Mouse (Mus musculus) limb, embryonic 15.5 days (tissue): ENCODE results near the gene Clstn2. TPM values are rescaled to one million over a fixed set of nuclear protein-coding genes. Genes with fewer than 3 reads are reported as not detected.

Source experiments
- ATAC-seq: fragments of 200-750 bp; cut with Nextera tagmentation; 2 replicates; pipeline ENCODE4 v1.8.0; 2017; ENCODE audit warnings: low read depth, moderate TSS enrichment; ENCODE audit not compliant: insufficient number of reproducible peaks, low FRiP score, low TSS enrichment
- H3K27ac ChIP-seq: fragments of 300-500 bp; sonication (generic); 2 replicates; pipeline ENCODE4 v1.5.1; 2015; ENCODE audit warnings: moderate library complexity, mild to moderate bottlenecking, inconsistent platforms
- H3K27me3 ChIP-seq: fragments of 300-500 bp; sonication (generic); 2 replicates; pipeline ENCODE4 v1.6.1; 2015; ENCODE audit warnings: inconsistent platforms
- H3K36me3 ChIP-seq: fragments of 300-500 bp; sonication (generic); 2 replicates; pipeline ENCODE4 v1.6.1; 2015; ENCODE audit warnings: inconsistent platforms
- H3K4me1 ChIP-seq: fragments of 300-500 bp; sonication (generic); 2 replicates; pipeline ENCODE4 v1.6.1; 2015; ENCODE audit warnings: inconsistent platforms
- H3K4me2 ChIP-seq: fragments of 300-500 bp; sonication (generic); 2 replicates; pipeline ENCODE4 v1.6.1; 2015; ENCODE audit warnings: mild to moderate bottlenecking, inconsistent platforms
- H3K4me3 ChIP-seq: fragments of 300-500 bp; sonication (generic); 2 replicates; pipeline ENCODE4 v1.5.1; 2015; ENCODE audit warnings: mild to moderate bottlenecking, inconsistent platforms
- H3K9ac ChIP-seq: fragments of 300-500 bp; sonication (generic); 2 replicates; pipeline ENCODE4 v1.6.1; 2015; ENCODE audit warnings: inconsistent platforms
- H3K9me3 ChIP-seq: fragments of 300-500 bp; sonication (generic); 2 replicates; pipeline ENCODE4 v1.6.1; 2016; ENCODE audit warnings: inconsistent platforms
- WGBS: fragments of 180-500 bp; shearing (Covaris S2); methylation state at CpG from one replicate; pipeline ENCODE4 v1.1.7; 2015; 5-methylcytosine and 5-hydroxymethylcytosine counted together
- polyA plus RNA-seq: library from polyadenylated mRNA; unstranded; fragments of >200 nt; fragmentation: Nextera tagmentation; extraction: Ambion mirVana; gene quantifications from 2 replicates; pipeline ENCODE4 v1.2.1, GENCODE M21; 2015

Gene Clstn2
- polyA plus RNA-seq, 1 experiment from 2014 or later, result 1.9 TPM

DNA sequence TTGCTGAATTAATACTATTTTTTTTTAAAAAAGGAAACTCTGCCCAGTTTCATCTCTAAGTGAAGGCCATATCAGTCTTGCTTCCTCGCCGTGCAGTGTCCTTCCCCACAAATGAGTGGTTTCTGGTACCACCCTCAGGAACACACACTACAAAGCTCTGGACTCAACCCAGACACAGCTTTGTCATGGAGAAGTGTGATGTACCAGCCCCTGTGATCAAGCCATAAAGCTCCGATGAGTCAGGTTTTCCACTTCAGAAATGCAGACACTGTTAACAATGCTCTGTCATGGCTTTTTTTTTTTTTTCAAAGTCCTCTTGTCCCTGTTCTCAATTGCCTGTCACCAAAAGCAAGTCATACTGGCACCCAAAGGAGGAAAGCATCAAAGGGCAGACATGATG is 507.4 kb downstream of the Clstn2 start:
- Histone ChIP-seq H3K4me1 (no peaks in the 10 kb centered on the region), H3K4me2 (no peak overlapping the region), H3K9ac (no peak overlapping the region), H3K27me3 (no peaks in the 10 kb centered on the region), H3K9me3 (no peaks in the 10 kb centered on the region), H3K36me3 (no peaks in the 10 kb centered on the region), H3K4me3 (no peak overlapping the region), H3K27ac (no peak overlapping the region)
- no peak for ATAC-seq
- 82% methylated on average over 3 of the region's 3 CpGs for WGBS

DNA sequence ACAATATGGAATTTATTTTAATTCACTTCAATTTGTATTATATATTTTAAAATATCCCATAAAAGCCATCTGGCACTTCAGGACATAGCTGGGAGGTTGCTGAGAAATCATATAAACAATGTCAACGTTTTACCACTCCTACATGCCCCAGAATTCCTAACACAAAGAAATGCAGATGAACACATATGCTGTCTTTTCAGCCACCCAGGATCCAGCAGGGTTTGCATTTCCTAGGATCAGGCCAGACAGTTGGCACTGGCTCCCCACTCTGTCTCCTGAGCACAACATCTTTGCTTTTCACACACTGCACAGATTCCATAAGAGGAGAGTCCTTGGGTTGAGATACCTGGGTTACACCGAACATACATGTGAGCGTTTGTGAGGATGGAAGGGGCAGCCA is 508.1 kb downstream of the Clstn2 start:
- H3K27me3 ChIP-seq, result no peaks in the 10 kb centered on the region
- no peaks in the 10 kb centered on the region for H3K9me3 ChIP-seq
- no peak overlapping the region for H3K4me3 ChIP-seq
- 68% methylated on average over 3 of the region's 3 CpGs for WGBS
- no peak overlapping the region for H3K4me2 ChIP-seq
- ATAC-seq, result no peak
- H3K36me3 ChIP-seq, result no peaks in the 10 kb centered on the region
- H3K9ac ChIP-seq, result no peak overlapping the region
- H3K27ac ChIP-seq, result no peak overlapping the region
- no peaks in the 10 kb centered on the region for H3K4me1 ChIP-seq

DNA sequence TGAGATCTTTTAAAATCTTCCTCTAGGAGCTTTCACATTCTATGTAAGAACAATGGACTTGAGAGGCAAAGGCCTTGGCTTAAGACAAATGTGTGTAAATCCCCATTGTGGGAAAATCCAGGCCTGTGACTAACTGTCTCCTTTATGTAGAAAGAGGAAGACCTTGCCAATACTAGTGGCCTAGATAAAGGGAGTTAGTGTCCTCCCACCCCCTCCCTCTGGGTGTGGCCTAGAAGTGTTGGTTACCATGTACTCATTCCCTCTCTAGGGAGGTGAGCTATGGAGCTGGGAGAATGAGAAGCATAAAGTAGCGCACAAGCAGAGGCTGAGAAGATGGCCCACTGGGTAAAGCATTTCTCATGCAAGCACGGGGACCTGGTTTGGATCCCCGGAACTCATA is 512.2 kb downstream of the Clstn2 start:
- H3K4me1 ChIP-seq, result no peaks in the 10 kb centered on the region
- H3K9ac ChIP-seq, result no peak overlapping the region
- H3K36me3 ChIP-seq, result no peaks in the 10 kb centered on the region
- no peak overlapping the region for H3K4me2 ChIP-seq
- no peak overlapping the region for H3K27ac ChIP-seq
- no peak overlapping the region for H3K4me3 ChIP-seq
- no peak for ATAC-seq
- H3K9me3 ChIP-seq, result no peaks in the 10 kb centered on the region
- 92% methylated on average over 3 of the region's 3 CpGs for WGBS
- no peaks in the 10 kb centered on the region for H3K27me3 ChIP-seq

DNA sequence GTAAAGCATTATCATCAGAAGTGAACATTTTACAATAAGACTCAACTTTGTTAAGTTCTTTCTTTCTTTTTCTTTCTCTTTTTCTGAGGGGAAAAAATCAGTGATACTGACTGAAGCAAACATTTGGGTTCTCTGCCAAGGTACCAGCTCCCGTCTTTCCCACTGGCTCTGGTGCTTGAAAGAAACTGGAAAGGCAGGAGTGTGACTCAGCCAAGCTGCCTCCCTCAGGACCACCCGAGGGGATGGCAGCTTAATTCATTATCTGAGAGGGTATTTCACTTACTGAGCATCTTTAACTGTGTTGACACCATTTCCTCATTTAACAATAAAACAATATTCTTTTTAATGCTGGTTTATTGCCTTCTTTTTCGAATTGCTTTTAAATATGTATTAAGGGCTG is 516.0 kb downstream of the Clstn2 start:
- H3K36me3 ChIP-seq, result no peaks in the 10 kb centered on the region
- H3K4me2 ChIP-seq, result no peak overlapping the region
- 53% methylated on average over 3 of the region's 3 CpGs for WGBS
- H3K4me3 ChIP-seq, result no peak overlapping the region
- ATAC-seq, result no peak
- H3K27me3 ChIP-seq, result no peaks in the 10 kb centered on the region
- no peak overlapping the region for H3K9ac ChIP-seq
- no peaks in the 10 kb centered on the region for H3K4me1 ChIP-seq
- H3K27ac ChIP-seq, result no peak overlapping the region
- H3K9me3 ChIP-seq, result no peaks in the 10 kb centered on the region

DNA sequence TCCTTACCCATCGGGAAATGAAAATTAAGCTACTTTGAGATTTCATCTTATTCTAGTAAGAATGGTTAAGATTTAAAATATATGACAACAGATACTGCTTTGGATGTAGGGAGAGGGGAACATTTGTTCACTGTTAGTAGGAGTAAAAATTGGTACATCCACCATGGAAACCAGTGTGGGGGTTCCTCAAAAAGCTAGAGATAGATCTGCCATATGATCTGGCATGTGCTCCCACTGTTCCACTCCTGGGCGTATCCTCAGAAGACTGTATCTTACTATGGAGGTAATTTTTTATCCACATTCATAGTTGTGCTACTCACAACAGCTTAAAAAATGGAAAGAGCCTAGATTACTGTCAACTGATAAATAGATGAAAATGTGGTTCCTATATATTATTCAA is 518.3 kb downstream of the Clstn2 start:
- WGBS, result 94% methylated on average over 2 of the region's 2 CpGs
- Histone ChIP-seq H3K9ac (no peak overlapping the region), H3K9me3 (no peaks in the 10 kb centered on the region), H3K36me3 (no peaks in the 10 kb centered on the region), H3K4me2 (no peak overlapping the region), H3K27me3 (no peaks in the 10 kb centered on the region), H3K4me3 (no peak overlapping the region), H3K27ac (no peak overlapping the region), H3K4me1 (no peaks in the 10 kb centered on the region)
- no peak for ATAC-seq

DNA sequence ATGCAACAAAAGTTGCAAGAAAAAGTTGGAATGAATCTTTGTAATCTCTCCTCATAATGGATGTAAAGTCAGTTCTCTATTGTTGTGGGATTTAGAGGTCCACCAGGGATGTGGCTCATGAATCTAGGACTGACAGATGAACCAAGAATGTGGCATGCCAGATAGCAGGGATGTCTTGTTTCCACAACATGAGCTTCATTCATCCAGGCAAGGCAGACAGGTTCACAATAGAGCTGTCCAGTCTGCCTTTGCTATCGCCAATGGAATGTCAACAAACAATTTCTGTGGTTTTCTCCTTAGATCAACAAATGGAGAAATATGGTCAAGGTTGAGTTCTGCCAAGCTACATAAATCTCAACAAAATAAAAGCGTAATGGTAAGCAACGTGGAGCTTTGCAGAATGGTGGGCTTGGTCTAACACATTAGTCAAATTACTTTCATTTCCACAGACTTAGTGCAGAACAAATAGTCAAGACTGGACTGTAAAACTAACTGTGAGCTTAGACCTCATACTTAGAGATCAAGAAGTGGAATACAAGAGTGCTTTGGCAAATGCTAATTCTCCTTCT is 520.6 kb downstream of the Clstn2 start:
- Histone ChIP-seq H3K9me3 (no peaks in the 10 kb centered on the region), H3K4me1 (no peaks in the 10 kb centered on the region), H3K36me3 (no peaks in the 10 kb centered on the region), H3K4me3 (no peak overlapping the region), H3K9ac (no peak overlapping the region), H3K27ac (no peak overlapping the region), H3K4me2 (no peak overlapping the region), H3K27me3 (no peaks in the 10 kb centered on the region)
- 84% methylated on average over 3 of the region's 3 CpGs for whole genome bisulfite sequencing
- no peak for ATAC-seq

DNA sequence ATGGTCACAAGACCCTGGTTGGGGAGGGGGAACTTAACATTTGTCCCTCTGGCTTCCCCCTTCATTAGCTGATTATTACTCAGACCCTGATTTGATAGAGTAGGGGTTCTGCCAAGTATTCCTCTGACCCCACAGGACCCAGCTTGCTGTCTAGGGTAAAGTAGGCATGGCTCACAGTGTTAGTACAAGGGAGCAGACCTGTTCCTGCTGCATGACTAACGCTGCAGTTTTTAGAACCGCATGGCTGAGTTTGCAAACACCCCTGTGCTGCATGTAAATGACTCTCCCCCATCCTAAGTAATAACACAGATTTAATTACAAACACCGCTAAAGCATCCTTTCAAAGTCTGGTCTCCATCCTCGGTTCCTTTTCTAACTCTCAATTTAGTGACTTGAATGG is 531.6 kb downstream of the Clstn2 start:
- ATAC-seq, result no peak
- Histone ChIP-seq H3K36me3 (no peaks in the 10 kb centered on the region), H3K4me3 (no peak overlapping the region), H3K9me3 (no peaks in the 10 kb centered on the region), H3K27me3 (no peaks in the 10 kb centered on the region), H3K4me2 (no peak overlapping the region), H3K27ac (no peak overlapping the region), H3K9ac (no peak overlapping the region), H3K4me1 (no peaks in the 10 kb centered on the region)
- WGBS, result 57% methylated on average over 4 of the region's 4 CpGs

DNA sequence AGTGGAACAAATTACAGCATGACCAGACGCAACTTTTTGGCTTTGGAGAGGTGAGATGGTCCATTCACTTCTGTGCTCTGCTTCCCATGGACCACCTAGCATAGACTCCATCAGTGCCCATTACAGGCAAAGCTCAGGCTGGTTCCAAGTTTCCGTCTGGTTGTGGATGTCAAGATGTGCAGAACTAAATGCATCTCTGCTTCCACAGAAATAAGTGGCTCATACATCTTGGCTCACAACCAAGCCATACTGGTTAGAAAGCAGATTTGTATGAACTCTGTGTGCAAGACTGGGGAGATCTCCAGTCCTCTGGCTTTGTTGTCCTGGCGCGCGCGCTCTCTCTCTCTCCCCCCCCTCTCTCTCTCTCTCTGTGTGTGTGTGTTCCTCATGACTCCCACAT is 537.9 kb downstream of the Clstn2 start:
- Histone ChIP-seq H3K4me2 (no peak overlapping the region), H3K4me3 (no peak overlapping the region), H3K4me1 (0 out of 2 replicates have a peak, but pooled peaks cover 4% of the 10 kb centered on the region), H3K27ac (no peak overlapping the region), H3K9ac (no peak overlapping the region), H3K36me3 (no peaks in the 10 kb centered on the region), H3K9me3 (no peaks in the 10 kb centered on the region), H3K27me3 (no peaks in the 10 kb centered on the region)
- ATAC-seq, result no peak
- WGBS, result 89% methylated on average over 6 of the region's 6 CpGs

DNA sequence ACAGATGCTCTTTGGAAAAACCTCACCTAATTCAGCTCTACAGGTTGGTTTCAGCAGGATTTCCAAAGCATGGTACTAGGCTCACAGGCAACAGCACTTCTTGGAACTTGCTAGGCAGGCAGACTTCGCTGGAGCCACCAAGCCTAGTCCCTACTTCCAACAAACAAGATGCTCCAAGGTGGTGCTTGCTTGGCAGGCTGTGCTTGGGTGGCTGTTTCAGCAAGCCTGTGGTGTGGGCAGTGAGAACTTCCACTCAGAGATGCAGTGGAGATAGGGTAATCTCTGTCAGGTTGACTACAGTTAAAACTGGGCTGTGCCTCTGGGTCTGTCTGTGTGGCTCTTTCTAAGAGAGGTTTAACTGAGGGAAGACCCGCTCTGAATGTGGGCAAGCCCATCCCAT is 541.4 kb downstream of the Clstn2 start:
- no peaks in the 10 kb centered on the region for H3K27me3 ChIP-seq
- H3K9me3 ChIP-seq, result no peaks in the 10 kb centered on the region
- no peak for ATAC-seq
- H3K4me1 ChIP-seq, result 0 out of 2 replicates have a peak, but pooled peaks cover 4% of the 10 kb centered on the region
- H3K27ac ChIP-seq, result no peak overlapping the region
- H3K4me3 ChIP-seq, result no peak overlapping the region
- H3K36me3 ChIP-seq, result no peaks in the 10 kb centered on the region
- H3K9ac ChIP-seq, result no peak overlapping the region
- 89% methylated on average over 2 of the region's 2 CpGs for WGBS
- H3K4me2 ChIP-seq, result no peak overlapping the region

DNA sequence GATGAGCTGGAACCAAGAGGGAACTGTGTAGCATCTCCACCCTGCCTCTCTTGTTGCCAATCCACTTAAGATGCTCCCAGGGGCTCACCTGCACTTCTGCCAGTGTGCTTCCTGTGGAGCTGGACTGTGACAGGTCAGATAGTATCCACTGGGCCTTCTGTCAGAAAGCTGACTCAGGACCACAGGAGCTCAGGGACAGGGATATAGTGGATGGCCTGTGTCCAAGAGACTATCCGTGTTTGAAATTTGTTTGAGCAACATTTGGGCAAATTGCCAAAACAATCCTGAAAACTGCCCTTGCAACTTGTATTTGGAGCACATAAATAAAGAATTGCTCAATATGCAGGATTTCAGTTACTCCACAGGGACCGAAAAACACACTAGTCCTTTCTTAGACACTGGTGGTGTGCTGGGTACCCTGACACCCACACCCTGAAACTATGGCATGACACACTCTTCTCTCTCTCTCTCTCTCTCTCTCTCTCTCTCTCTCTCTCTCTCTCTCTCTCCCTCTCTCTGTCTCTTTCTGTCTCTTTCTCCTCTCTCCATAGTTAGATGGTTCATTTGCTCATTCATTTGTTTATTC is 542.3 kb downstream of the Clstn2 start:
- Histone ChIP-seq H3K4me1 (0 out of 2 replicates have a peak, but pooled peaks cover 4% of the 10 kb centered on the region), H3K9ac (no peak overlapping the region), H3K27me3 (no peaks in the 10 kb centered on the region), H3K4me3 (no peak overlapping the region), H3K36me3 (no peaks in the 10 kb centered on the region), H3K27ac (no peak overlapping the region), H3K9me3 (no peaks in the 10 kb centered on the region), H3K4me2 (no peak overlapping the region)
- no peak for ATAC-seq
- 33% methylated on average over 2 of the region's 2 CpGs for WGBS

DNA sequence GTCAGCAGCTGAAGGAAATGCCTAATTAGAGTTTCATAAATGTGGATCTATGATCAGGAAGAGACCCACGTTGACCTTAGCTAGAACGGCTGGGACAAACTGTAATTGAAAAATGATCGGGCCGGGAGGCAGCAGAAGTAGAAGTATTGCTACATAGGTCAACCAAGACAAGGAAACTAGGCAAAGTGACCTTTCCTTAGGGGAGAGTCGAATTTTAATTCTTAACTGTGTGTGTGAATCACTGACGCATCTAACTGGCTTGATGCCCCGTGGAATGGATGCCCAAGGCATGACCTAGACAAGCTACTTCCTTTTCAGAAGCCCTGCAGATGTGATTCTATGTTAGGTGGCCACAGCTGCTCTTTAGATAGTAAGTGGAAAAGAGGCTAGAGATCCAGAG is 546.2 kb downstream of the Clstn2 start:
- H3K4me2 ChIP-seq, result no peak overlapping the region
- no peak for ATAC-seq
- 0 out of 2 replicates have a peak, but pooled peaks cover 4% of the 10 kb centered on the region for H3K4me1 ChIP-seq
- H3K9ac ChIP-seq, result no peak overlapping the region
- no peak overlapping the region for H3K4me3 ChIP-seq
- no peaks in the 10 kb centered on the region for H3K9me3 ChIP-seq
- WGBS, result 76% methylated on average over 7 of the region's 7 CpGs
- H3K27me3 ChIP-seq, result no peaks in the 10 kb centered on the region
- no peaks in the 10 kb centered on the region for H3K36me3 ChIP-seq
- no peak overlapping the region for H3K27ac ChIP-seq

DNA sequence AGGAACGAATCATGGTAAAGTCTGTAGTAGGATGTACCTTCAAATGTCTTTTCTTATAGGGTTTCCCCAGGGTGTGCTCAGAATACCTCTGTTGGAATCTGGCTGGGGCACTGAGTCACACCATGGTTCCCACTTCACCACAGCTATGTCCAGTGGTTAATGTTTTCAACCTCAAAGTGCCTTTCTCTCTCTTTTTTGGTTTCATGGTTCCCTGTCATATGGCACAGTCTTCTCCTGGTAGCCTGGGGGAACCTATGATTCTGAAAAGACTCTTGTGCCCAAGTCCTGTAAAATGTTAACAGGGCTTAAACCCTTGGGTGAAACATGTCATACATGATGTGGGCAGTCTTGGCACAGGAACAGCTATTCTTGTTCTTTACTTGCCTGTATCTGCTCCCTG is 551.8 kb downstream of the Clstn2 start:
- Histone ChIP-seq H3K9ac (no peak overlapping the region), H3K9me3 (no peaks in the 10 kb centered on the region), H3K4me1 (no peaks in the 10 kb centered on the region), H3K4me3 (no peak overlapping the region), H3K36me3 (no peaks in the 10 kb centered on the region), H3K27me3 (no peaks in the 10 kb centered on the region), H3K27ac (no peak overlapping the region), H3K4me2 (no peak overlapping the region)
- 73% methylated on average over 1 of the region's 1 CpGs for WGBS
- ATAC-seq, result no peak

DNA sequence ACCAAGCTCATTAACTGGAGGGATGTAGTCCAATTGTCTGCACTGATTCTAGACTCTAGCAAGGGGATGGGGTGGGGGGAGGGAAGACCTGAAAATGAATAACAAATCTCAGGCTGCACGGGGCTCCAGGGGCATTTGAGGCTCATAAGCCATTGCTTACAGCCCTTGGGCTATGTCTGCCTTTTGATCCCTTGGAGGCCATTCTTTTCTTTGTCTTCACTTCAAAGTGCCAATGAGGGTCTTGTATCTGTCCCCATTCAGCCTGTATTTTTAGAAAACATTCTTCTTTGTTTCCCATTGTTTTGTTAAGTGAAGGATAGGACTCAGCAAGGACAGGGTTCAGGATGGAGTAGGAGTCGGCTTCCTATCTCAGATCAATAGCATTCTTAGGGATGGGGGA is 556.0 kb downstream of the Clstn2 start:
- WGBS, result 56% methylated on average over 2 of the region's 2 CpGs
- Histone ChIP-seq H3K27me3 (no peaks in the 10 kb centered on the region), H3K4me3 (no peak overlapping the region), H3K9ac (no peak overlapping the region), H3K4me1 (no peaks in the 10 kb centered on the region), H3K4me2 (no peak overlapping the region), H3K36me3 (no peaks in the 10 kb centered on the region), H3K27ac (no peak overlapping the region), H3K9me3 (no peaks in the 10 kb centered on the region)
- ATAC-seq, result no peak
